Mouse (Mus musculus): ENCODE measurements around the gene Tnrc6c. TPM values are rescaled to one million over a fixed set of nuclear protein-coding genes. Genes with fewer than 3 reads are reported as not detected.

The Tnrc6c gene
- polyA plus RNA-seq, 1 experiment: 15.0 TPM

DNA sequence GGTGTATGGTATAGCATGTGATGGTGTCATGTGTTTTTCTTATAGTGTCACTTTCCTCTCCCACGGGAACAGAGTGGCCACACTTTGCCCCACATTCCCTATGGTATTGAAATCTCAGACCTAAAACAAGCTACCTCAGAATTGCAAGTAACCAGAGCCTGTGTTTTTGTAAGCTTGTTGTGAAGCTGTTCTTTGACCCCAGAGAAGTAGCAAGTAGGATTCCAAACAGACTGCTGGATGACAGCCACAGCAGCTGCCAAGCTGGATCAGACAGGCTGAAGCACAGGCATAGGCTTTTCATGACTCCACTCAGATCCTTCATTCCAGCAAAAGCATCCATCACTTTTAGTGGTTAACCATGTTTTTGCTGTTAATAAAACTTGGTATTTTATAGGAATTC, 74.8 kb downstream of the Tnrc6c start:
- DNase-seq (ENCODE audit: low read depth): no peak

DNA sequence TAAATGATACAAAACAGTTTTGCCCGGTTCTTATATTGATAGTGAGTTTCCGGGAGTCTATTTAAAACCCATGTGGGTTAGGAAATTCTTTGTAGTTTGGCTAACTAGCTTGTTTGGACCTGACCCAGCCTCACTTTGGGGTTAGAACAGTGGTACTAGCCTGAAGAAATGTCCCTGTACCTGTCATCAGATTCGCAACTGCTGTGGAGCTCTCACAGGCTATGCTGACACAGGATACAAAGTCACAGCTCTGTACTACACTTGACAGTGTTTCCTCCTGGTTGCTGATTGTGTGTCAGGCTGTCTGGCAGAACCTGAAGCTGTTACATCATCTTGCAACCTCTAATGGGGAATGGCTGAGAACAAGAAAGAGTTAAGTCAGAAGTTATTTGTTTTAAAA, 75.3 kb downstream of the Tnrc6c start:
- DNase-seq (ENCODE audit: low read depth): no peak

DNA sequence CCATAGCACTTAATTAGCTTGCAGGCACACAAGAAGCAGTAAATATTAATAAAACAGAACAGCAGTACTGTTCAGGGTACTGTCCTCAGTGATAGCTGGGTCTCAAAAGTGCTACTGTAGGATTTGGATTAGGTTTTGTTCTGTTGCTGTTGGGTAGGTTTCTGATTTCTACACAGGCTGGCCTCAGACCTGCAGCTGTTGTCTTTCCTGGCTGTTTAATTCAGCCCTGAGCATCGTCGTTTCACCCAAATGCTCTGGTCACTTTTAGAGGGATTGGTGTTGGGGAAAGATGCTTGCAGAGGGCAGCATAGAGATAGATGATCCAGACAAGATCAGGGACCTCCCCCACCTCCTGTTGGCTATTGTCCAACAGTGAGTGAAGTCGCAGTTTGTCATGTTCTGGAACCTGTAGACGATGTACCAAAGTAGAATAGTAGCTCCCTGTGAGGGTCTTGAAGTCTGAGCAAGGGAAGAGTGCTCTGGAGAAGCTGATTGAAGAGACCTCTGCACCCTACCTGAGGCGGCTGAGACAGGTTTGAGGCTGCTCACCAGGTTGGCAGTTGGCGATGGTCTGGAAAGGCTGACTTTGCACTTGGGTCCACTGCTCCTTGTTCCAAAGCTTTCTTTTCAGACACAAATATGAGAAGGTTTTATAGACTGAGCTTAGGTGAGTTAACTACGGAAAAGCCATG, 75.9 kb downstream of the Tnrc6c start:
- no peak for DNase-seq (ENCODE audit: low read depth)

DNA sequence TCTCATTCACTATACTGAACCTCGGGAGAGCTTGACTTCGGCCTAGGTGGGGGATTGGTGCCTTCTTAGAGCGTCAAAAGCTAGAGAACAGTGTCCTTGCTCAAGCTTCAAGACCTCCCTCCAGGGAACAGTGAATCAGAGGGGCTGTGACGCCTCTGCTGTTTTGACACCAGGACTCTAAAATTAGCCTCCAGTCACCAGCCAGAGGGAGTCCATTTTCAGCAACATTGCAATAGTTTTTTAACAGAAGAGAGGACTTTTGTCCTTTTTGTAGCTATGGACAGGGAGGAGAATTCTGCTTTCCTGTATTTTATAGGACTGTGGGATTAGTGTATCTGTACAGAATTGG, 76.4 kb downstream of the Tnrc6c start:
- no peak for DNase-seq (ENCODE audit: low read depth)

DNA sequence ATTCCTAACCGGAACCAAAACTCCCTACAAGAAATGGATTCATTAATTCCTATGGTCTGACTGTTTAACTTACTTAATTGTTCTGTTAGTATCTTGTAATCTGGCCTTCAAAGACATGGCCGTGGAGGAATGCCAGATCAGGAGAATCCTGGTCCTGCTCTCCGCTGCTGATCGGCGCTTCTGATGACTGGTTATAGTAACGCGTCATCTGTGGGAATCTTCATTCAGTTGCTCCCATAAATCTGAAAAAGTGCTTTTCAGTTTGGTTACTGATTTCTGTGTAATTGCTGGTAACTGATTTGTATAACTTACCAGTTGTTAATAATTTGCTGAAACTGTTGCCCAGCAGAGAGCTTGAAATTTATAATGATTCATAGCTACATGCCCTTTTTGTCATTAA, 77.4 kb downstream of the Tnrc6c start:
- DNase-seq (ENCODE audit: low read depth): no peak

DNA sequence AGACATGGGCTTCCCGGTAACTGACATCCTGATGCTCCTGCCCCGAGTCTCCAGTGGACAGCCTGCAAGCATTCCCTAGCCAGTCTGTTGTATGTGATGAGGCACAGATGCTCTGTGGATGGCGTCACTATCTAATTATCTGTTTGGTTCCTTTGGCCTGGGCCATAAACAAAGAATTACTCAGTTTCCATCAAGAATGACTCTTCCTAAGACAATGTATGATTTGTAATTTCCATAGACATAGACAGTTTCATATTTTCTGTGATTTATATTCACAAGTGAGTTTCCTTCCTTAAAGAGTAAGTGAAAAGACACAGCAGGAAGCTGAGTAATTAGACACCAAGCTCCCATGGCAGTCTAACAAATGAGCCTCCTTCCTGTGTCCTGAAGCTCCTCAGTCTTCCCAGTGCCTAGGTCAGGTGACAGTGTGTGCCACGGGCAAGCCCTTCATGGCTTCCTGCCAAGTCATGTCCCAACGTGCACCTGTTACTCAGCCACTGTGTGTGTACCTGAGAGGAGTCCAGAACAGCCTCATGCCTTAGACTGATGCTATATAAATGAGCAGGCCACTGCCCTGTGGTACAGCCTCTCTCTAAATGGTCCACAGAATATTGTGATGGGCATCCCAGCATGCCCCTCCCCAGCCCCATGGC, 82.1 kb downstream of the Tnrc6c start:
- DNase-seq (ENCODE audit: low read depth): no peak

DNA sequence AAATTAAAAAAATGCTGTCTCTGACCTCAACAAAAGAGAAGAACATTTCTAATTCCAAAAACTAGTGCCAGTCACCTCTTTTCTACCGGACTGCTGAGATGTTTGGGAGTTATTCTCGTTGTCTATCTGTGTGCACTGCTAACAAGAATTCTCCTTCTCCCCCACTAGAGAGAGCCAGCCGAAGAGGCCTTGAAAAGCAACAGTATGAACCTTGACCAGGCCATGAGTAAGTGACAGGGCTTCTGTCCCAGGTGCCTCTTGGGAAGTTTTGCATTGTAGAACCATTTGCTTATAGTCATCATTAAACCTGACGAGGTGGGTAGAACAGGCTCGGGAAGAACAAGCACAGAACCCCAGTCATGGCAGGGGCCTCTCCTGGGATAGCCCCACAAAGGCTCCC, 84.0 kb downstream of the Tnrc6c start:
- DNase-seq (ENCODE audit: low read depth): no peak

DNA sequence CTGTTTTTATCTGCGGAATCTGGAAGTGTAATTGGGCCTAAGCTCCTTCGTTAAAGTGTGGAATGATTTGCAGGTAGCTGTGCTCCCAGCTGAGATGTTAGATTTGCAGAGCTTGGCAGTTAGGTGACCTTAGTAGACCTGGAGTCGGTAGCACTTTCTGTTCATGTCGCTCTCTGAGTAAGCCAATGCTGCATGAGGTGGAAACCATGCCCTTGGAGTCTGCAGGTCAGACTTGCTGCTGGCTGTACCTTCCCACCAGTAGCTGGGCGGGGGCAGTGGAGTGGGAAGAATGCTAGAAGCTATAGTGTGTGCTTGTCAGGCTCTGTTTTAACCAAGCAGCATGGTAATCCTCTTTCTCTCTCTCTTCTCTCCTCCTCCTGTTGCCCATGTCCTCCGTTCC, 87.0 kb downstream of the Tnrc6c start:
- no peak for DNase-seq (ENCODE audit: low read depth)

DNA sequence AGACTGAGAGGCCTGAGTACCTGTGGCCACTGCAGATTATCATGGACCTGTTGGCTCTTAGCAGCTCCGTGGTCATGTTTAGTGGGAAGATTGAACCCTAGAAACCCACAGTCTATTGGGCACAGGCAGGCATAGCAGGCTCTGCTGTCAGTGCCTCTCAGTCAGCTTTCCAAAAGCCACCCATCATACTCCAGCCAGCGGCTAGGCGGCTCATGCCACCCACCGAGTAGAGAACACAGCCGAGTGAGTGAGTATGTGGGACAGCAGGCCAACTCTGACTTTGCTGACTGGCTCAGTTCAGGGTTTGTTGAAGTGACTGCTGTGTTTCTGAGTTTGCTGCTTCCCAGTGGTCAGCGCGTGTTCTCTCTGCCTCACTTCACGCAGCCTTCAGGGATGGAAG, 88.2 kb downstream of the Tnrc6c start:
- DNase-seq (ENCODE audit: low read depth): no peak

DNA sequence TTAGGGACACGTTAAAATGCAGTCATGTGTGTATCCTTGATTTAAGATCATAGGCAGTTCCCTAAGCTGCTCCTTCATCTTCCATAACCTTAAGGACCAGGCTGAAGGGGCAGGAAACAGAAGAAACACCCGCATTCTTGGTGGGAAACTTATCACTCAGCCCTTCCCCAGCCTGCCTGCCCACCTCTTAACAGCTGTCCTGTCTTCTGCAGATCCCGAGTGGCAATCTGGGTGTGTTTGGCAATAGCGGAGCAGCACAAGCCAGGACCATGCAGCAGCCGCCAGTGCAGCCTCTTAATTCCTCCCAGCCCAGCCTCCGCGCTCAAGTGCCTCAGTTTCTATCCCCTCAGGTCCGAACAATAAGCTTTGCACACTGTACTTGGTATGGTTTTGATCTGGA, 88.6 kb downstream of the Tnrc6c start:
- DNase-seq (ENCODE audit: low read depth): no peak

DNA sequence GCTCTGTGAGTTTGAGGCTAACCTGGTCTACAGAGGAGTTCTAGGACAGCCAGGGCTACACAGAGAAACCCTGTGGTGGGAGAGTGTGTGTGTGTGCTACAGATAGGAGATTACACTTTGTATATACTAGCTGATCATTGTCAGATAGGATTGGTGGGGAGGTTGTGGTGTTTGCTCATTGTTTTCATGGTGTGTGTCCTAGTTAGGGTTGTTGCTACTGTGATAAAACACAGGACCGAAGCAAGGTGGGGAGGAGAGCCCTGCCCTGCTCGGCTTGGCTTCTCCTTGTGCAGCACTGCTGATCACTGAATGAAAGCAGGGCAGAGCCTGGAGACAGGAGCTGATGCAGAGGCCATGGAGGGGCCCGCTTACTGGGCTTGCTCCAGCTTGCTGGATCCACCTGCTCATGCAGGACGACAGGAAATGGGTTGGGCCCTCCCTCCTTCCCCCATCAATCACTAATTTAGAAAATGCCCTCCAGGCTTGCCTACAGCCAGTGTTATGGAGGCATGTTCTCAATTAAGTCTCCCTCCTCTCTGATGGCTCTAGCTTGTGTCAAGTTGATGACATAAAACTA, 89.5 kb downstream of the Tnrc6c start:
- no peak for DNase-seq (ENCODE audit: low read depth)

DNA sequence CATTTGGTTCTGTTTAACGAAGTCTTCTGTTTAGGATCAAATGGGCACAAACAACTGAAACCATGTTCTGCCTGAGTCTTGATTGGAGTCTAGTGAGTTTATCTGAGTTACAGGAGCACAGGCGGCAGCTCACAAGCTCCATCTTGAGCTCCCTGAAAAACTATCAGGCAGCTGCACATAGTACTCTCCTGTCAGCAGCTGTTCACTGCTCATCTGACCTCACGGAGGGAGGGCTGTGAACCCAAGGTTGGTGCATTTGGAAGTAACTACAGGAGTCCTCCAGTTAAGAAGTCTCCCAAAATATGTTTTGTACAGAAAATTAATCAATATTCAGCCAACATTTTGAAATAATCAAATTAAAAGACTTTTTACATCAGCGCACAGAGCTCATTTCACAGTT, 94.5 kb downstream of the Tnrc6c start:
- DNase-seq (ENCODE audit: low read depth): no peak

DNA sequence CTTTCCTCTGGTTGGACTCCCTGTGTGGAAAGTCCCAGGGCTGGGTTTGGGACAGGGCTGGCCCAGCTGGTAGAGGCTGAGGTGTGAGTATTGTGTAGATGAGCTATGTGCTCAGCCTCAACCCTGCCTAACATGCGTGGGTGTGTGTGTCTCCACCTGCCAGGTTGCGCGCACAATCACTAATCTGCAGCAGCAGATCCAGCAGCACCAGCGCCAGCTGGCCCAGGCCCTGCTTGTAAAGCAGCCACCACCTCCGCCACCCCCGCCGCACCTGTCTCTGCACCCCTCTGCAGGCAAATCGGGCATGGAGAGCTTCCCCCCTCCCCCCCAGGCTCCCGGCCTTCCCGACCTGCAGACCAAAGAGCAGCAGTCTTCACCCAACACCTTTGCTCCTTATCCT, 95.3 kb downstream of the Tnrc6c start:
- no peak for DNase-seq (ENCODE audit: low read depth)

DNA sequence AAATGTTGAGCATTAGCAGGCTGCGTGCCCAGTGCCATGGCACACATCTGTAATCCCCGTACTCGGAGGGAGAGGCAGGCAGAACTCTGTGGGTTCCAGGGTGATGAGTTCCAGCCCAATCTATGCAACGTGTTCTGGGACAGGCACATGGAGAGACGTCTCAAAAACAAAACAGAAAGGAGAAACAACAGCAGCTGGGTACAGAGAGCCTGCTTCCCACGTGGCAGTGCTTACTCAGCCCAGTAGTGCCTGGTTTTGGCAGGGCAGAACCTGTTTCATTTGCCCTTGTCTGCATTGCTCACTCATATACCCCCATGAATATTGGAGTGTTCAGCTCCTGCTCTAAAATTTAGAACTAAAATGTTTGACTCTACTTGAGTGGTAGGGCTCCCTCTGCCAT, 97.5 kb downstream of the Tnrc6c start:
- DNase-seq (ENCODE audit: low read depth): no peak

DNA sequence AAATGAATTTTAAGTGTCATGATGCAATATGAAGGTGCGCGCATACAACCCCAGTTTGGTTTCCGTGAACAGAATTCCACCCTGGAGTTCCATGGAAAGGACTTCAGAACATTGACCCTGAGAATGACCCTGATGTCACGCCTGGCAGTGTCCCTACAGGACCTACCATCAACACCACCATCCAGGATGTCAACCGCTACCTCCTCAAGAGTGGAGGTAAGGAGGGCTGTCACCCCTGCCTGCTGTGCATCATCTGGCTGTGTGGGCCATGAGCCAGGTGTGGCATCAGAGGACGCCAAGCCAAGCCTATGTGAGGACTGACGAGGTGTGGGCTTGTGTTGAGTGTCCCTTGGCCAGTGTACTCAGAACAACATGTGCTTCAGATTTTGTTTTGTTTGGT, 101.8 kb downstream of the Tnrc6c start:
- no peak for DNase-seq (ENCODE audit: low read depth)

DNA sequence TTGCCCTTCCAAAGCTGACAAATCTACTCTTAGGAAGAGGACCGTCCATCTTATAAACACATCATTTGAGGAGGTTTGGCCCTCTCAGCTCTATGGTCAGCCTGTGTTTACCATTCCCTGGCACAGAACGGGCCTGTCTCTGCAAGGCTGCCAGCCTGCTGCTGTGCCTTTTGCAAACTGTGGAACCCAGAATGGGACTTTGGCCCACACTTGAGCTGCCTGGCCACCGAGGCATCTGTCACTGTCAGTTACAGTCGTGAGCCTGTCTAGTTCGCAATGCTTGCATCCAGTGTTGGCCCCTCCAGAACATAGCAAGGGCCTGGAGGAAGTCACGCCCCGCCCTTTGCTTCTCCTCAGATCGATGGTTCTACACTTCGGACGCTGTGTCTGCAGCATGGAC, 105.2 kb downstream of the Tnrc6c start:
- no peak for DNase-seq (ENCODE audit: low read depth)

DNA sequence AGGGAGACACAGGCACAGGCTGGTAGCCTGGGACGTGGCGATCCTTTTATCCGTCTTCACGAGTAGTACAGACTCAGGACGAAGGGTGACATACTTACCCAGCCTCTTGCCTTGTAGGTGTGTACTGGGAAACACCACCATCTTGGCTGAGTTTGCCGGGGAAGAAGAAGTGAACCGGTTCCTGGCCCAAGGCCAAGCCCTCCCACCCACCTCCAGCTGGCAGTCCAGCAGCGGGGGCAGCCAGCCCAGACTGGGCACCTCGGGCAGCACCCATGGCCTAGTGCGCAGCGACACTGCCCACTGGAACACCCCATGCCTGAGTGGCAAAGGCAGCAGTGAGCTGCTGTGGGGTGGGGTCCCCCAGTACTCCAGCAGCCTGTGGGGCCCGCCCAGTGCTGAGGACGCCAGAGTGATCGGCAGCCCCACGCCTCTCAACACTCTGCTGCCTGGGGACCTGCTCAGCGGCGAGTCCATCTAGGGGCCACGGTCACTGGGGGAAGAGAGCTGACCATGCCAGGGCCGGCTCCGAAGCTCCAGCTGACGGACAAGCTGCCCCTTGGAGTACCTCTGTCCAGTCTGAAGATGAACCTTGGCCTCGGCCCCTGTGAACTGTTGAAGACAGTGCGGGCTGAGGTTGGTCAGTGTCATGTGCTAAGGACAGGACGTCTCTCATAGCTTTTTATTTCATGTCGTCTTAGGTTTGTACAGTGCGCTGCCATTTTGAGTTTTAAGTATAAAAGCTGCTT, 106.5 kb downstream of the Tnrc6c start:
- DNase-seq (ENCODE audit: low read depth): no peak

DNA sequence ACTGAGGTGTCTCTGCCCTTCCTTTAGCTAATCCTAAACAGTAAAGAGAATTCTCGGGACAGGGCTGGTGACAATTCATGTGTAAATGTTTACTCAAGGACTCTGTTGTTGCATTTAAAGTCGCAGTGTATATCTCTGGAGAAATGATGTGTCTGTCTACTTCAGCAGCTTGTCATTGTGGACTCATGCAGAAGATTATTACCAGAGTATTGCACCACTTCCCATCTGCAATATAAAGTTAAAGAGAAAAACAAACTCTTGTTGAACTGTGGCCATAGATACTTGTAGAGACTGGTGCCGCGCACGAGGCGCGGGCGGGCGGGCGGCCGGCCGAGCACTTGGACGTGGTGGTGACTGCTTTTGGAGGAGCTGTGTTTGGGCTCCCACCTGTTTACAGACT, 107.7 kb downstream of the Tnrc6c start:
- no peak for DNase-seq (ENCODE audit: low read depth)

DNA sequence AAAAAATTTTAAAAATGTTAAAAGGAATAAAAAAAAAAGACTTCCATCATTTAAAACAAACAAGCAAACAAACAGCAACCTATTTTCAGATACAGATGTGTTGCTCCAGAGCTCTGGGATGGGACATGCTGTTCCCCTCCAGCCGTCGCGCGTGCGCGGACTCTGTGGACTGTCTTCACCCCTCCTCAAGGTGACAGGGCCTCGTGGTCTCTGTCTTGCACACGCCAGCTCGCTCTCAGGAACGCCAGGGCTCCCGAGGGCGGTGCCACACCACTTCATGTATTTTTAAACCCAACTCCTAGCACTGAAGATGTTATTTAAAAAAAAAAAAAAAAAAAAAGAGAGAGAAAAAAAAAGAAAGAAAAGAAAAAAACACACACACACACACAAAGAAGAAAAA, 108.2 kb downstream of the Tnrc6c start:
- no peak for DNase-seq (ENCODE audit: low read depth)

DNA sequence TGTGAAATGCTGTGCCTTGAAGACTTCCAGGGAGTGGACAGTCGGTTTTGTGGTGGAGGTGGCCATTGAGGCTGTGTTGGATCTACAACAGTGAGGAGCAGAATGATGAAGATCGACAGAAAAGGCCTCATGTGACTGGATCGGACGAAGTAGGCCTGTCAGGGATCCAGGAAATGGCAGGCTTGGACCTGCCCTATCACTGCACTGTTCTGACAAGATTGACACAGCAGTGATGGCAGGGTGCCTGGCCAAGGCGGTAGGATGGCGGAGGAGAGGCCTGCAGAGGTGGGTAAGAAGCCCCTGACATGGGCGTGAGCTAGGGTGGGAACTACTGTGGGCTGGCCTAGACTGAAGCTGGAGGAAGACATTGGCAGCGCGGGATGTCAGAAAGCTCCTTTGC, 110.2 kb downstream of the Tnrc6c start:
- no peak for DNase-seq (ENCODE audit: low read depth)

DNA sequence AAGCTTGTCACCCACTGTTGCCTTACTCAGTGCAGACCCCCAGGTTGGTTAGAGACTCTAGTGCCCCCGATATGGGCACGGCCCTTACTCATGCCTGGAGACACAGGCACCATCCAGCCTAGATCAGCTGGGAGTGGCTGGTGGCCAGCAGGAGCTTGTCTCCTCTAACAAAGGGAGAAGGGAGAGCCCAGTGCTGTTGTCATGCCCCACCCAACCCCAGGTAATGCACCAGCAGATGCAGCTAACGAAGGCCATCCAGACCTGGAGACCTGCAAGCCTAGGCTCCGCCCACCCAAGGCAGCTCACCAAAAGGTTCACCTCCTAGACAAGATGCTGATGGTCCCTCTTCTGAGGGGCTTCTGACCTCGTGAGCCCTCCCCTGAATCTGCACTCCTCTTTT, 111.3 kb downstream of the Tnrc6c start:
- DNase-seq (ENCODE audit: low read depth): no peak

DNA sequence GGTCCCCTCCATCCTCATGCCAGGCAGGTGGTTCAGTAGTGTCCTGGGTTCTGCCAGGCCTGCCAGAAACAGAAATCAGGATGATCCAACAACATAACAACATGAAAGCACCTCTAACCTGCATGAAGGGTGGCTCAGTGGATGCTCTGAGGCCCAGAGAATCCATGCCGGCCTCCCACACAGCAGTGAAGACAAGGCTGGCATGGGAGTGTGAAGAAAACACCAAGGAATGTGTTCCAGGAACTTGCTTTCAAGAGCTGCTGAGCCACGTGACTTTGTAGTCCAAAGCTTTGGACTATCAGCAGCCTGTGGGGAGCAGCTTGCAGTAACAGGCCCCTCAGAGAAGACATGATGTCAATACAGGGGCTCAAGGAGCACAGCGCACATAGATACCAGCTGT, 112.2 kb downstream of the Tnrc6c start:
- no peak for DNase-seq (ENCODE audit: low read depth)
